Mouse (Mus musculus): Measurements from ENCODE around the gene Cdca7. TPM values are rescaled to one million over a fixed set of nuclear protein-coding genes. Genes with fewer than 3 reads are reported as not detected.
A peak's percentile ranks its signal among the peaks of the same experiment; 100 is the strongest.

Cdca7 gene
- polyA plus RNA-seq, 1 experiment from 2014 or later = 81.5 TPM

GRCm38 (mm10) chr2:72446615-72447014, 29.3 kb upstream of the Cdca7 start:
- Histone ChIP-seq H3K36me3 (ENCODE audit: control insufficient read depth, insufficient read depth, low read length) (0 out of 2 replicates have a peak, but pooled peaks cover under 1% of the 10 kb centered on the region), H3K4me2 (ENCODE audit: low read depth, low read length) (no peak overlapping the region), H3K27ac (replicated peaks; ENCODE audit: low read depth, low read length) (no peak overlapping the region), H3K9ac (ENCODE audit: low read depth, low read length) (no peak overlapping the region), H3K4me1 (ENCODE audit: control insufficient read depth, insufficient read depth, low read length) (no peaks in the 10 kb centered on the region), H3K27me3 (replicated peaks; ENCODE audit: control insufficient read depth, insufficient read depth, low read length) (no peaks in the 10 kb centered on the region), H3K4me3 (ENCODE audit: low read depth, low read length) (no peak overlapping the region), H3K9me3 (ENCODE audit: control insufficient read depth, low read length) (no peaks in the 10 kb centered on the region)
- DNase-seq (ENCODE audit: low spot score) = no peak
- ATAC-seq (ENCODE audit: low read depth) = no peak
- WGBS = 51% methylated on average over 5 of the region's 5 CpGs

- peak overlapping the region; percentile 8; the same call in 1 of the 2 replicates for H3K27ac ChIP-seq (replicated peaks; ENCODE audit: low read depth, low read length)
These were observed 22.4 kb upstream of the Cdca7 start for GRCm38 (mm10) chr2:72453563-72453962.

GRCm38 (mm10) chr2:72456189-72456588, 19.8 kb upstream of the Cdca7 start:
- H3K36me3 ChIP-seq (ENCODE audit: control insufficient read depth, insufficient read depth, low read length) = no peaks in the 10 kb centered on the region
- no peak overlapping the region for H3K27ac ChIP-seq (replicated peaks; ENCODE audit: low read depth, low read length)
- H3K9ac ChIP-seq (ENCODE audit: low read depth, low read length) = no peak overlapping the region
- H3K4me3 ChIP-seq (ENCODE audit: low read depth, low read length) = no peak overlapping the region
- no peaks in the 10 kb centered on the region for H3K9me3 ChIP-seq (ENCODE audit: control insufficient read depth, low read length)
- 0 out of 2 replicates have a peak, but pooled peaks cover 6% of the 10 kb centered on the region for H3K4me1 ChIP-seq (ENCODE audit: control insufficient read depth, insufficient read depth, low read length)
- DNase-seq (ENCODE audit: low spot score) (no peak), ATAC-seq (ENCODE audit: low read depth) (no peak)
- WGBS = 39% methylated on average over 1 of the region's 1 CpGs
- no peaks in the 10 kb centered on the region for H3K27me3 ChIP-seq (replicated peaks; ENCODE audit: control insufficient read depth, insufficient read depth, low read length)
- no peak overlapping the region for H3K4me2 ChIP-seq (ENCODE audit: low read depth, low read length)

More at GRCm38 (mm10) chr2:72453563-72453962, 22.4 kb upstream of the Cdca7 start:
- H3K4me1 ChIP-seq (ENCODE audit: control insufficient read depth, insufficient read depth, low read length) = 0 out of 2 replicates have a peak, but pooled peaks cover 6% of the 10 kb centered on the region
- no peak overlapping the region for H3K4me3 ChIP-seq (ENCODE audit: low read depth, low read length)
- H3K9ac ChIP-seq (ENCODE audit: low read depth, low read length) = no peak overlapping the region
- H3K4me2 ChIP-seq (ENCODE audit: low read depth, low read length) = no peak overlapping the region
- 39% methylated on average over 3 of the region's 3 CpGs for WGBS
- no peak for ATAC-seq (ENCODE audit: low read depth)
- DNase-seq (ENCODE audit: low spot score) = no peak
- no peaks in the 10 kb centered on the region for H3K36me3 ChIP-seq (ENCODE audit: control insufficient read depth, insufficient read depth, low read length)
- H3K9me3 ChIP-seq (ENCODE audit: control insufficient read depth, low read length) = no peaks in the 10 kb centered on the region
- H3K27me3 ChIP-seq (replicated peaks; ENCODE audit: control insufficient read depth, insufficient read depth, low read length) = no peaks in the 10 kb centered on the region

- H3K9ac ChIP-seq (ENCODE audit: low read depth, low read length) = no peak overlapping the region
- no peaks in the 10 kb centered on the region for H3K27me3 ChIP-seq (replicated peaks; ENCODE audit: control insufficient read depth, insufficient read depth, low read length)
- H3K4me1 ChIP-seq (ENCODE audit: control insufficient read depth, insufficient read depth, low read length) = no peaks in the 10 kb centered on the region
- H3K9me3 ChIP-seq (ENCODE audit: control insufficient read depth, low read length) = no peaks in the 10 kb centered on the region
- ATAC-seq (ENCODE audit: low read depth) = no peak
- no peaks in the 10 kb centered on the region for H3K36me3 ChIP-seq (ENCODE audit: control insufficient read depth, insufficient read depth, low read length)
- H3K4me3 ChIP-seq (ENCODE audit: low read depth, low read length) = no peak overlapping the region
- no peak for DNase-seq (ENCODE audit: low spot score)
- no peak overlapping the region for H3K4me2 ChIP-seq (ENCODE audit: low read depth, low read length)
- H3K27ac ChIP-seq (replicated peaks; ENCODE audit: low read depth, low read length) = no peak overlapping the region
- 46% methylated on average over 7 of the region's 7 CpGs for WGBS
These were observed 11.5 kb upstream of the Cdca7 start for GRCm38 (mm10) chr2:72464376-72465014.

DNA sequence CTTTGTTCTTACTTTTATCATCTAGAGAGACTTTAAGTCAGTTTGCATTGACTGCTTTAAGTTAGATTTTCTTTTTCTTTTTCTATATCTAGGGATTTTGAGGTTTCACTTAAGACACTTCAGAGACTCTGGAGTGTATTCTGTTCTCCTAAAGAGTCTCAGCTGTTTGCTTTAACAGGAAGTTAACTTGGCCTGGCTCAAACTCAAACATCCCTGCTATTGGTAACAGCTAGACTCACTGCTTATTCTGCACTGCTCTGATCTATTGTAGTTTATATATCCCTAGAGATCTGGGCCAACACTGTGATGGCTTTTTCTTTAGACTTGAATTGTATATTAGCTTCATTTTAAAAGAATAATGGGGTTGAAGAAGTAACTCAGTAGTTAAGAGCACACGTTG, 8.4 kb upstream of the Cdca7 start:
- no peaks in the 10 kb centered on the region for H3K9me3 ChIP-seq (ENCODE audit: control insufficient read depth, low read length)
- H3K36me3 ChIP-seq (ENCODE audit: control insufficient read depth, insufficient read depth, low read length) = no peaks in the 10 kb centered on the region
- WGBS = 71% methylated on average over 1 of the region's 1 CpGs
- DNase-seq (ENCODE audit: low spot score) (peak; percentile 51), ATAC-seq (ENCODE audit: low read depth) (no peak)
- no peak overlapping the region for H3K27ac ChIP-seq (replicated peaks; ENCODE audit: low read depth, low read length)
- H3K9ac ChIP-seq (ENCODE audit: low read depth, low read length) = no peak overlapping the region
- H3K4me2 ChIP-seq (ENCODE audit: low read depth, low read length) = no peak overlapping the region
- H3K4me3 ChIP-seq (ENCODE audit: low read depth, low read length) = no peak overlapping the region
- no peaks in the 10 kb centered on the region for H3K27me3 ChIP-seq (replicated peaks; ENCODE audit: control insufficient read depth, insufficient read depth, low read length)
- no peaks in the 10 kb centered on the region for H3K4me1 ChIP-seq (ENCODE audit: control insufficient read depth, insufficient read depth, low read length)

DNA sequence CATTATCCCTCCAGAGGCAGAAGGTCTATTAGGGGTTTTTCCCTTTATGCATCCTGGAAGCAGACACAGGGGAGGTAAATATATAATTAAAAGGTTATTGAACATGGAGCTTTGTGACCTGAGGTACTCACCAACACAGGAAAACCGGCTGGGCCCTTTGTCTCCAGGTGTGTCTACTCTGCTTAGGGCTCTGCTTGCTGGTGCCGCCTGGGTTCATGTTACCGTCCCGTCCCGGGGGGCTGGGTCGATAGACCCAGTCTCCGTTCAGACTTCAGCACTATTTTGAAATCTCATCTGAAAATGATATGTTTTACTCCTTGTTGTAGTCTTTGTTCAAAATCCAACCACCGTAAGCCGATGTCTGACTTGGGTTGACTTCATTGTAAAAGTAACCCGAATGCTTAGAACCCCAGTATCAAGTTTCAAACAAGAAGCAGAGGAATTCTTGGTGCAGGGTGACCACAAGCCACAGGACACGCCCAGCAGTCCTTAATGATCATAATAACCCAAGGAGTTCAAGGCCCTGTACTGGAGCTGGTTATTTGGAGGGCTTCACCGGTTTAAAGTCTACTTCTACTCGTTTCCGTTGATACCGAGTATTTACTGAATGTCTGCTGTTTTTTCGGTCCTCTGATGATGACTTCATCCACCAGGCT, 4.4 kb upstream of the Cdca7 start:
- DNase-seq (ENCODE audit: low spot score) (peak; percentile 64), ATAC-seq (ENCODE audit: low read depth) (peak; percentile 60; the same call in 1 of the 2 replicates)
- Histone ChIP-seq H3K9ac (ENCODE audit: low read depth, low read length) (no peak overlapping the region), H3K9me3 (ENCODE audit: control insufficient read depth, low read length) (no peaks in the 10 kb centered on the region), H3K36me3 (ENCODE audit: control insufficient read depth, insufficient read depth, low read length) (no peaks in the 10 kb centered on the region), H3K27ac (replicated peaks; ENCODE audit: low read depth, low read length) (no peak overlapping the region), H3K4me3 (ENCODE audit: low read depth, low read length) (no peak overlapping the region), H3K27me3 (replicated peaks; ENCODE audit: control insufficient read depth, insufficient read depth, low read length) (no peaks in the 10 kb centered on the region), H3K4me1 (ENCODE audit: control insufficient read depth, insufficient read depth, low read length) (no peaks in the 10 kb centered on the region), H3K4me2 (ENCODE audit: low read depth, low read length) (no peak overlapping the region)
- WGBS = 38% methylated on average over 16 of the region's 16 CpGs

- no peak overlapping the region for H3K27ac ChIP-seq (replicated peaks; ENCODE audit: low read depth, low read length)
These were observed 1.2 kb upstream of the Cdca7 start for GRCm38 (mm10) chr2:72474531-72475287.

GRCm38 (mm10) chr2:72475423-72475796, 549 bp upstream of the Cdca7 start:
- H3K36me3 ChIP-seq (ENCODE audit: control insufficient read depth, insufficient read depth, low read length) = peaks cover 14% of the 10 kb centered on the region
- 1% methylated on average over 7 of the region's 7 CpGs for WGBS
- peak overlapping the region; percentile 77 for H3K9ac ChIP-seq (ENCODE audit: low read depth, low read length)
- H3K27ac ChIP-seq (replicated peaks; ENCODE audit: low read depth, low read length) = peak overlapping the region; percentile 82
- no peaks in the 10 kb centered on the region for H3K27me3 ChIP-seq (replicated peaks; ENCODE audit: control insufficient read depth, insufficient read depth, low read length)
- peaks cover 12% of the 10 kb centered on the region for H3K4me1 ChIP-seq (ENCODE audit: control insufficient read depth, insufficient read depth, low read length)
- peak overlapping the region; percentile 78 for H3K4me3 ChIP-seq (ENCODE audit: low read depth, low read length)
- H3K4me2 ChIP-seq (ENCODE audit: low read depth, low read length) = peak overlapping the region; percentile 86
- ATAC-seq (ENCODE audit: low read depth) (no peak; the same call in 1 of the 2 replicates), DNase-seq (ENCODE audit: low spot score) (no peak)
- H3K9me3 ChIP-seq (ENCODE audit: control insufficient read depth, low read length) = no peaks in the 10 kb centered on the region

More at GRCm38 (mm10) chr2:72474531-72475287, 1.2 kb upstream of the Cdca7 start:
- DNase-seq (ENCODE audit: low spot score) (peak; percentile 33), ATAC-seq (ENCODE audit: low read depth) (no peak)
- 47% methylated on average over 7 of the region's 7 CpGs for WGBS
- H3K4me3 ChIP-seq (ENCODE audit: low read depth, low read length) = no peak overlapping the region
- peak overlapping the region; percentile 86; the same call in 1 of the 2 replicates for H3K4me2 ChIP-seq (ENCODE audit: low read depth, low read length)
- no peaks in the 10 kb centered on the region for H3K9me3 ChIP-seq (ENCODE audit: control insufficient read depth, low read length)
- no peaks in the 10 kb centered on the region for H3K27me3 ChIP-seq (replicated peaks; ENCODE audit: control insufficient read depth, insufficient read depth, low read length)
- peaks cover 12% of the 10 kb centered on the region for H3K4me1 ChIP-seq (ENCODE audit: control insufficient read depth, insufficient read depth, low read length)
- H3K9ac ChIP-seq (ENCODE audit: low read depth, low read length) = no peak overlapping the region
- H3K36me3 ChIP-seq (ENCODE audit: control insufficient read depth, insufficient read depth, low read length) = peaks cover 7% of the 10 kb centered on the region

All from embryonic facial prominence, embryonic 14.5 days (tissue).